Mouse (Mus musculus) limb, embryonic 11.5 days (tissue): ENCODE measurements around the gene Snrnp70. TPM values are rescaled to one million over a fixed set of nuclear protein-coding genes. Genes with fewer than 3 reads are reported as not detected.
A peak's percentile ranks its signal among the peaks of the same experiment; 100 is the strongest.

ENCODE experiments used
- ATAC-seq: fragments of 200-750 bp; cut with Nextera tagmentation; 2 replicates; pipeline ENCODE4 v1.8.0; 2017; ENCODE audit warnings: low read depth; ENCODE audit not compliant: insufficient number of reproducible peaks, low FRiP score, low TSS enrichment
- DNase-seq: peaks from one replicate; pipeline ENCODE4 v3.0.0-alpha.2; 2015; ENCODE audit warnings: low spot score
- H3K27ac ChIP-seq: fragments of 300-500 bp; sonication (generic); replicated peaks from 2 replicates; pipeline ENCODE4 v1.5.1; 2014; ENCODE audit warnings: low read depth, mild to moderate bottlenecking, low read length
- H3K27me3 ChIP-seq: fragments of 300-500 bp; sonication (generic); 2 replicates; pipeline ENCODE4 v1.6.1; 2014; ENCODE audit warnings: mild to moderate bottlenecking, low read length, mixed read lengths; ENCODE audit not compliant: control insufficient read depth, insufficient read depth
- H3K36me3 ChIP-seq: fragments of 300-500 bp; sonication (generic); 2 replicates; pipeline ENCODE4 v1.6.1; 2014; ENCODE audit warnings: mild to moderate bottlenecking, low read length, moderate library complexity, mixed read lengths; ENCODE audit not compliant: control insufficient read depth, insufficient read depth
- H3K4me1 ChIP-seq: fragments of 300-500 bp; sonication (generic); 2 replicates; pipeline ENCODE4 v1.6.1; 2014; ENCODE audit warnings: low read length, mixed read lengths; ENCODE audit not compliant: control insufficient read depth, insufficient read depth
- H3K4me2 ChIP-seq: fragments of 300-500 bp; sonication (generic); 2 replicates; pipeline ENCODE4 v1.6.1; 2014; ENCODE audit warnings: low read depth, mild to moderate bottlenecking, moderate library complexity; ENCODE audit not compliant: severe bottlenecking
- H3K4me3 ChIP-seq: fragments of 300-500 bp; sonication (generic); 2 replicates; pipeline ENCODE4 v1.5.1; 2014; ENCODE audit warnings: low read depth, low read length
- H3K9ac ChIP-seq: fragments of 300-500 bp; sonication (generic); 2 replicates; pipeline ENCODE4 v1.6.1; 2014; ENCODE audit warnings: mild to moderate bottlenecking, low read length
- H3K9me3 ChIP-seq: fragments of 300-500 bp; sonication (generic); 2 replicates; pipeline ENCODE4 v1.6.1; 2016; ENCODE audit warnings: low read length; ENCODE audit not compliant: control insufficient read depth
- WGBS: fragments of 180-500 bp; shearing (Covaris S2); extraction: QIAGEN DNeasy Blood & Tissue Kit; methylation state at CpG from one replicate; pipeline ENCODE4 v1.1.7; 2014; 5-methylcytosine and 5-hydroxymethylcytosine counted together
- polyA plus RNA-seq: library from polyadenylated mRNA; unstranded; fragments of >200 nt; fragmentation: Nextera tagmentation; extraction: Ambion mirVana; gene quantifications from 2 replicates; pipeline ENCODE4 v1.2.1, GENCODE M21; 2014

Snrnp70 gene
- polyA plus RNA-seq, 1 experiment from 2014 or later, result 93.0 TPM

DNA sequence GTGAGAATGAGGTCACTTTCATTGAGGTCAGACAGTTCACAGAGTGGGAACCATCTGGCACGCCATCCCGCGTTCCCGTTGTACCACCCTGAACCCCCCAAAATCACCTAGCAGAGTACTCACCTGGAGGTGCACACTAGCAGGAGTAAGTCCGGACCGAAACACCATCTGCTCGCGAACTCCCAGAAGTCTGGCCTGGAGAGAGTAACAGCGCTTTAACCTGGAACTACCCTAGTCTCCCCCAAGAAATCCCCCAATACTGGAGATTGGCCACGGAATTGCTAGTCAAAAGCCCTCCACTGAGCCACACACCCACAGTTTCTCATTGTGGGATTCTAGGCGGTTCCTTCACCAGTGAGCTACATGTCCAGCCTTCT is 55.5 kb downstream of the Snrnp70 start:
- Histone ChIP-seq H3K27ac (no peak overlapping the region), H3K4me2 (peak overlapping the region; percentile 93), H3K9me3 (no peaks in the 10 kb centered on the region), H3K4me1 (peaks cover 31% of the 10 kb centered on the region), H3K27me3 (0 out of 2 replicates have a peak, but pooled peaks cover 2% of the 10 kb centered on the region), H3K9ac (peak overlapping the region; percentile 68), H3K36me3 (no peaks in the 10 kb centered on the region), H3K4me3 (peak overlapping the region; percentile 52)
- DNase-seq, result no peak
- no peak for ATAC-seq
- under 1% methylated on average over 11 of the region's 11 CpGs for WGBS

GRCm38 (mm10) chr7:45339410-45340065 is 56.0 kb downstream of the Snrnp70 start:
- Histone ChIP-seq H3K27me3 (0 out of 2 replicates have a peak, but pooled peaks cover 2% of the 10 kb centered on the region), H3K4me3 (peak overlapping the region; percentile 52), H3K27ac (0 out of 2 replicates have a peak overlapping the region, but pooled peaks have one; percentile 21), H3K9ac (peak overlapping the region; percentile 68), H3K9me3 (no peaks in the 10 kb centered on the region), H3K4me1 (peaks cover 37% of the 10 kb centered on the region), H3K36me3 (no peaks in the 10 kb centered on the region), H3K4me2 (peak overlapping the region; percentile 93)
- ATAC-seq, result peak; percentile 76
- DNase-seq, result peak; percentile 88
- WGBS, result 0% methylated on average over 37 of the region's 39 CpGs

GRCm38 (mm10) chr7:45338161-45338911 is 57.2 kb downstream of the Snrnp70 start:
- H3K27me3 ChIP-seq, result peaks cover 2% of the 10 kb centered on the region; the same call in 1 of the 2 replicates
- no peak overlapping the region; the same call in 1 of the 2 replicates for H3K9ac ChIP-seq
- H3K9me3 ChIP-seq, result no peaks in the 10 kb centered on the region
- ATAC-seq (no peak), DNase-seq (peak; percentile 58)
- H3K4me3 ChIP-seq, result 0 out of 2 replicates have a peak overlapping the region, but pooled peaks have one; percentile 52
- peak overlapping the region; percentile 93 for H3K4me2 ChIP-seq
- WGBS, result 3% methylated on average over 14 of the region's 14 CpGs
- peaks cover 40% of the 10 kb centered on the region for H3K4me1 ChIP-seq
- H3K36me3 ChIP-seq, result no peaks in the 10 kb centered on the region
- H3K27ac ChIP-seq, result 0 out of 2 replicates have a peak overlapping the region, but pooled peaks have one; percentile 14

DNA sequence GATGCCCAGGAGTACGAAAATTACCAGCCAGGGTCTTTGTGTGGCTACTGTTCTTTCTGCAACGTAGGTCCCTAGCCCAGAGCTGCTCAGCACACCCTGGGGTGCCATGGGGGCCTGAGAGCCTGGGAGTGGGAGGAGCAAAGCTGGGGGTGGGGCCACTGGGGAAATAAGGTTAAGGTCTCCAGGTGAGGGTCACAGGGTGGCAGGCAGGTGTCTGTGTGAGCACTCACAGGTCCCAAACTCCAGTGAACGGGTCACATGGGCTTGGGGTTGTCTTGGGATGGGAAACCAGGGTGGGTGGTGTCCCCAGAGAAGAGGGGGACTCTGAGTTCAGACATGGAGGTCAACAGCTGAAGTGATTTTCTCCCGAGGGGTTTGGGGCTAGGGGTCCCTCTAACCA is 58.1 kb downstream of the Snrnp70 start:
- Histone ChIP-seq H3K9me3 (no peaks in the 10 kb centered on the region), H3K4me3 (no peak overlapping the region), H3K27me3 (peaks cover 2% of the 10 kb centered on the region; the same call in 1 of the 2 replicates), H3K36me3 (no peaks in the 10 kb centered on the region), H3K9ac (no peak overlapping the region), H3K4me2 (no peak overlapping the region; the same call in none of the 2 replicates), H3K27ac (no peak overlapping the region), H3K4me1 (peaks cover 40% of the 10 kb centered on the region)
- no peak for DNase-seq
- 12% methylated on average over 4 of the region's 4 CpGs for WGBS
- no peak for ATAC-seq

DNA sequence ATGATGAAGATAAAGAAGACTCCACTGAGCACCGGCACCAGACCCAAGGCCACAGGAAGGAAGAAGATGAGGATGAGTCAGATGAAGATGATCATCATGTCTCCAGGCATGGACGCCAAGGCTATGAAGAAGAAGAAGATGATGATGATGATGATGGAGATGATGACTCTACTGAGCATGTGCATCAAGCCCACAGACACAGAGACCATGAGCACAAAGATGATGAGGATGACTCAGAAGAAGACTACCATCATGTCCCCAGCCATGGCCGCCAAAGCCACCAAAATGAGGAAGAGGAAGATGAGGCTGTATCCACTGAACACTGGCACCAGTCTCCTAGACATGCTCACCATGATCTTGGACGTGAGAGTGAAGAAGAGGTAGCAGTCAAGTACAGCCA is 59.2 kb downstream of the Snrnp70 start:
- H3K4me2 ChIP-seq, result no peak overlapping the region
- no peak overlapping the region for H3K9ac ChIP-seq
- DNase-seq (no peak), ATAC-seq (no peak)
- no peak overlapping the region for H3K27ac ChIP-seq
- H3K4me1 ChIP-seq, result peaks cover 38% of the 10 kb centered on the region
- no peaks in the 10 kb centered on the region for H3K9me3 ChIP-seq
- H3K36me3 ChIP-seq, result no peaks in the 10 kb centered on the region
- no peak overlapping the region for H3K4me3 ChIP-seq
- peaks cover 2% of the 10 kb centered on the region; the same call in 1 of the 2 replicates for H3K27me3 ChIP-seq
- WGBS, result 95% methylated on average over 4 of the region's 4 CpGs

DNA sequence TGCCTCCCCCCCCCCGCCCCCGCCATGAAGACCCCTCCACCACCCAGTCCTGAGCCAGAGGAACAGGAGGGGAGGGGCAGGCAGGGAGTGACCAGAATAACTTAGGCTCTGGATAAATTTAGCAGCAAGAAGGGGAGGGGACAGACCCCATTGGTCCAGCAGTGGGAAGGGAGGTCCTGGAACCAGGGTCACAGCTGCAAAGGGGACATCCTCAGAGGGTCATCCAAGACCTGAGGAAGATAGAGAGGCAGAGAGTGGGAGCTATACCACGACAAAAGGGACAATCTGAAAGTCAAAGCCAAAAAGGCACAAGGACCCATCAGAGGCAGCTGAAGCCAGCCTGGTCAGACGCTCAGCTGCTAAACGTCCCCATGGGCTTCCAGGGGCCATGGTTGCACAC is 60.5 kb downstream of the Snrnp70 start, which contains the start of gene Hrc:
Hrc (plus strand) TSS at position 235 of the 400 bp plus-strand sequence.
- no peak for ATAC-seq
- peaks cover 29% of the 10 kb centered on the region for H3K4me1 ChIP-seq

GRCm38 (mm10) chr7:45334605-45335004 is 60.9 kb downstream of the Snrnp70 start:
- DNase-seq (no peak), ATAC-seq (no peak)
- Histone ChIP-seq H3K9ac (no peak overlapping the region), H3K9me3 (no peaks in the 10 kb centered on the region), H3K36me3 (no peaks in the 10 kb centered on the region), H3K4me1 (peaks cover 25% of the 10 kb centered on the region), H3K4me3 (no peak overlapping the region), H3K4me2 (no peak overlapping the region), H3K27me3 (peaks cover 2% of the 10 kb centered on the region; the same call in 1 of the 2 replicates), H3K27ac (no peak overlapping the region)
- WGBS, result 24% methylated on average over 3 of the region's 3 CpGs

More for the DNA sequence above, 60.5 kb downstream of the Snrnp70 start, which contains the start of gene Hrc:
- Histone ChIP-seq H3K4me2 (peak within 1 kb of the TSS; percentile 83; the same call in 1 of the 2 replicates), H3K9ac (no peak within 1 kb of the TSS), H3K4me3 (no peak within 1 kb of the TSS), H3K27ac (no peak within 1 kb of the TSS), H3K36me3 (no peaks in the 10 kb centered on the region), H3K27me3 (peaks cover 2% of the 10 kb centered on the region; the same call in 1 of the 2 replicates), H3K9me3 (no peaks in the 10 kb centered on the region)
- 24% methylated on average over 5 of the region's 5 CpGs for WGBS
- no peak for DNase-seq

GRCm38 (mm10) chr7:45333431-45333982 is 62.0 kb downstream of the Snrnp70 start, which contains the start of gene Trpm4:
Gene Trpm4 (minus strand): TSS chr7:45333780.
- no peaks in the 10 kb centered on the region for H3K9me3 ChIP-seq
- under 1% methylated on average over 38 of the region's 38 CpGs for WGBS
- H3K27ac ChIP-seq, result 0 out of 2 replicates have a peak within 1 kb of the TSS, but pooled peaks have one; percentile 39
- H3K36me3 ChIP-seq, result no peaks in the 10 kb centered on the region
- DNase-seq (peak; percentile 92), ATAC-seq (peak; percentile 59)
- H3K4me2 ChIP-seq, result peak within 1 kb of the TSS; percentile 83
- peak within 1 kb of the TSS; percentile 73 for H3K9ac ChIP-seq
- peak within 1 kb of the TSS; percentile 73 for H3K4me3 ChIP-seq
- H3K27me3 ChIP-seq, result peaks cover 2% of the 10 kb centered on the region; the same call in 1 of the 2 replicates
- peaks cover 16% of the 10 kb centered on the region for H3K4me1 ChIP-seq
